Mouse (Mus musculus): ENCODE measurements around the gene Haghl. TPM values are rescaled to one million over a fixed set of nuclear protein-coding genes. Genes with fewer than 3 reads are reported as not detected.

Gene Haghl
- 100 to 1,000 TPM; 114 to 117 TPM for total RNA-seq (2021)

- DNase-seq (ENCODE audit: low spot score in 2 of 2): peak; percentile 96 to 98
- intact Hi-C loops (cut with DNase I): no loop called here
Observed at GRCm38 (mm10) chr17:25785281-25785745, at the start of gene Haghl. Haghl (minus strand) TSS chr17:25785673.

GRCm38 (mm10) chr17:25834595-25835222, 49.2 kb upstream of the Haghl start:
- intact Hi-C loops (cut with DNase I): no loop called here
- no peak for DNase-seq (ENCODE audit: low spot score in 2 of 2)

GRCm38 (mm10) chr17:25833961-25834594, 48.6 kb upstream of the Haghl start:
- intact Hi-C loops (cut with DNase I): no loop called here
- no peak for DNase-seq (ENCODE audit: low spot score in 2 of 2)

- intact Hi-C loops (cut with DNase I): no loop called here
- DNase-seq (ENCODE audit: low spot score in 2 of 2): peak; percentile 87
Observed at GRCm38 (mm10) chr17:25833291-25833663, 47.8 kb upstream of the Haghl start, which contains the start of gene Stub1. Stub1 (minus strand) TSS chr17:25833404.

GRCm38 (mm10) chr17:25832436-25833290, 47.2 kb upstream of the Haghl start:
- intact Hi-C loops (cut with DNase I): no loop called here
- peak; percentile 98 for DNase-seq (ENCODE audit: low spot score in 2 of 2)

GRCm38 (mm10) chr17:25831451-25832281, 46.2 kb upstream of the Haghl start:
- intact Hi-C loops (cut with DNase I): no loop called here
- DNase-seq (ENCODE audit: low spot score in 2 of 2): no peak

- DNase-seq (ENCODE audit: low spot score in 2 of 2): no peak
- intact Hi-C loops (cut with DNase I): no loop called here
Observed at GRCm38 (mm10) chr17:25830806-25831431, 45.4 kb upstream of the Haghl start.

- intact Hi-C loops (cut with DNase I): no loop called here
- DNase-seq (ENCODE audit: low spot score in 2 of 2): no peak
Observed at GRCm38 (mm10) chr17:25830200-25830753, 44.8 kb upstream of the Haghl start.

- intact Hi-C loops (cut with DNase I): no loop called here
- no peak for DNase-seq (ENCODE audit: low spot score in 2 of 2)
Observed at GRCm38 (mm10) chr17:25829558-25830017, 44.1 kb upstream of the Haghl start.

GRCm38 (mm10) chr17:25828712-25829557, 43.5 kb upstream of the Haghl start, which contains the start of gene Jmjd8:
Jmjd8 (plus strand) TSS chr17:25828867.
- peak; percentile 87 for DNase-seq (ENCODE audit: low spot score in 2 of 2)
- intact Hi-C loops (cut with DNase I): no loop called here

GRCm38 (mm10) chr17:25828223-25828594, 42.7 kb upstream of the Haghl start:
- no peak for DNase-seq (ENCODE audit: low spot score in 2 of 2)
- intact Hi-C loops (cut with DNase I): no loop called here

- intact Hi-C loops (cut with DNase I): no loop called here
- DNase-seq (ENCODE audit: low spot score in 2 of 2): no peak
Observed at GRCm38 (mm10) chr17:25827546-25828222, 42.2 kb upstream of the Haghl start.

- DNase-seq (ENCODE audit: low spot score in 2 of 2): no peak
- intact Hi-C loops (cut with DNase I): no loop called here
Observed at GRCm38 (mm10) chr17:25827011-25827410, 41.5 kb upstream of the Haghl start.

- intact Hi-C loops (cut with DNase I): no loop called here
- no peak for DNase-seq (ENCODE audit: low spot score in 2 of 2)
Observed at GRCm38 (mm10) chr17:25825984-25826570, 40.6 kb upstream of the Haghl start.

- DNase-seq (ENCODE audit: low spot score in 2 of 2): no peak
- intact Hi-C loops (cut with DNase I): no loop called here
Observed at GRCm38 (mm10) chr17:25825311-25825710, 39.8 kb upstream of the Haghl start.

GRCm38 (mm10) chr17:25824362-25825142, 39.1 kb upstream of the Haghl start:
- intact Hi-C loops (cut with DNase I): no loop called here
- DNase-seq (ENCODE audit: low spot score in 2 of 2): no peak
